Mouse (Mus musculus): ENCODE measurements around the gene Uqcc1.

DNA sequence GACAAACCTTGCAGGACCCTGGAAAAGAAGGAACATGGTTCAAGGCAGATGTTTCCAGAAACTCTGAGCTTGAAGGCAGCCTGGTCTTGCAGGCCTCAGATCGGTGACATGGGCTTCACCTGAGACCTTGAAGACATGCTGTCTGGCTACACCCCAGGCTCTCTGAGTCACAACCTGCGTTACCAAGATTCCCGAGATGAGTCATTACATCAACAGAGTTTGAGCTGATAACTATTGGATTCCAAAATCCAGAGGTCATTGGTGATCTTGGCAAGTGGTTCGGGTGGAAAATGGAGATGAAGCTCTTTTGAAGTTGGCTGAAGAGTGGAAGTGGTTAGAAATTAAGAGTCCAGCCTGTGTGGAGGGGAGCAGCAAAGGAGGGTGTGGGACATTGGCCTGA, 120.5 kb downstream of the Uqcc1 start:
- no peak for TF ChIP-seq CTCF (IDR thresholded peaks at IDR 0.05; ENCODE audit: insufficient read depth, low read depth, low read length)
- TF ChIP-seq POLR2A (IDR thresholded peaks at IDR 0.05; ENCODE audit: insufficient read depth, low read depth, low read length): no peak
